Mouse (Mus musculus) neural tube, embryonic 12.5 days (tissue): Measurements from ENCODE around the gene Zfp446. TPM values are rescaled to one million over a fixed set of nuclear protein-coding genes. Genes with fewer than 3 reads are reported as not detected.
A peak's percentile ranks its signal among the peaks of the same experiment; 100 is the strongest.

Experiments
- ATAC-seq: fragments of 200-750 bp; cut with Nextera tagmentation; 2 replicates; pipeline ENCODE4 v1.8.0; 2017; ENCODE audit warnings: low read depth, mild to moderate bottlenecking, moderate TSS enrichment, moderate library complexity; ENCODE audit not compliant: low FRiP score
- H3K27ac ChIP-seq: fragments of 300-500 bp; sonication (generic); 2 replicates; pipeline ENCODE4 v1.5.1; 2016
- H3K27me3 ChIP-seq: fragments of 300-500 bp; sonication (generic); replicated peaks from 2 replicates; pipeline ENCODE4 v1.6.1; 2016; ENCODE audit warnings: mild to moderate bottlenecking
- H3K36me3 ChIP-seq: fragments of 300-500 bp; sonication (generic); 2 replicates; pipeline ENCODE4 v1.6.1; 2016; ENCODE audit warnings: mild to moderate bottlenecking
- H3K4me1 ChIP-seq: fragments of 300-500 bp; sonication (generic); 2 replicates; pipeline ENCODE4 v1.6.1; 2016
- H3K4me2 ChIP-seq: fragments of 300-500 bp; sonication (generic); replicated peaks from 2 replicates; pipeline ENCODE4 v1.6.1; 2016; ENCODE audit warnings: mild to moderate bottlenecking
- H3K4me3 ChIP-seq: fragments of 300-500 bp; sonication (generic); 2 replicates; pipeline ENCODE4 v1.5.1; 2016
- H3K9ac ChIP-seq: fragments of 300-500 bp; sonication (generic); 2 replicates; pipeline ENCODE4 v1.6.1; 2016; ENCODE audit warnings: mild to moderate bottlenecking
- H3K9me3 ChIP-seq: fragments of 300-500 bp; sonication (generic); 2 replicates; pipeline ENCODE4 v1.6.1; 2016; ENCODE audit warnings: mild to moderate bottlenecking
- WGBS: fragments of 180-500 bp; shearing (Covaris S2); methylation state at CpG from one replicate; pipeline ENCODE4 v1.1.7; 2016; 5-methylcytosine and 5-hydroxymethylcytosine counted together
- polyA plus RNA-seq: library from polyadenylated mRNA; unstranded; fragments of >200 nt; fragmentation: Nextera tagmentation; extraction: Ambion mirVana; gene quantifications from 2 replicates; pipeline ENCODE4 v1.2.1, GENCODE M21; 2016

Gene Zfp446
- polyA plus RNA-seq, 1 experiment from 2014 or later: 12.8 TPM

GRCm38 (mm10) chr7:13010005-13010908 is 32.6 kb downstream of the Zfp446 start, which contains the start of gene Zbtb45:
Zbtb45 (minus strand) TSS chr7:13010034.
- Histone ChIP-seq H3K9ac (peak within 1 kb of the TSS; percentile 81), H3K27ac (peak within 1 kb of the TSS; percentile 69), H3K4me3 (peak within 1 kb of the TSS; percentile 51), H3K4me2 (peak within 1 kb of the TSS; percentile 76), H3K9me3 (no peaks in the 10 kb centered on the region), H3K36me3 (peaks cover 25% of the 10 kb centered on the region), H3K4me1 (peaks cover 28% of the 10 kb centered on the region), H3K27me3 (peaks cover 11% of the 10 kb centered on the region)
- 6% methylated on average over 26 of the region's 26 CpGs for WGBS
- no peak for ATAC-seq

DNA sequence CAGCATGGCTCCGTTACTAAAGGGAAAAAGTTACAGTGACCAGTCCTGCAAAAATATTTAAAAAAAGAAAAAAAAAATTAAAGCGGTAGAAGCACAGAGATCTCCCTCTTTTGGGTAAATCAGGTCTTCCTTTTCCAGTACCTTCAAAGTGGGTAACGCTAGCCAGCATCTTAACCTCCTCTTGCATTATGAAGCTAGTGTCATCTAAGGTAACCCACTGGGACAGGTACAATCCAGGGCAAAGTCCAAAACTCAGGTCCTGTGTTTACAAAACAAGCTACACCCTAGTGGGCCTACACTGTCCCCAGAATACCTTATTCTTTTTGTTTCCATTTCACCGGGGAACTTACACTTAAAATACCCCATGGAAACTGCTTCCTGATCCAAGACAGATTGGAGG is 36.0 kb downstream of the Zfp446 start:
- Histone ChIP-seq H3K4me3 (no peak overlapping the region), H3K27me3 (no peaks in the 10 kb centered on the region), H3K4me2 (no peak overlapping the region), H3K27ac (no peak overlapping the region), H3K36me3 (no peaks in the 10 kb centered on the region), H3K9me3 (no peaks in the 10 kb centered on the region), H3K9ac (no peak overlapping the region), H3K4me1 (peaks cover 10% of the 10 kb centered on the region)
- no peak for ATAC-seq
- WGBS: 65% methylated on average over 4 of the region's 4 CpGs

DNA sequence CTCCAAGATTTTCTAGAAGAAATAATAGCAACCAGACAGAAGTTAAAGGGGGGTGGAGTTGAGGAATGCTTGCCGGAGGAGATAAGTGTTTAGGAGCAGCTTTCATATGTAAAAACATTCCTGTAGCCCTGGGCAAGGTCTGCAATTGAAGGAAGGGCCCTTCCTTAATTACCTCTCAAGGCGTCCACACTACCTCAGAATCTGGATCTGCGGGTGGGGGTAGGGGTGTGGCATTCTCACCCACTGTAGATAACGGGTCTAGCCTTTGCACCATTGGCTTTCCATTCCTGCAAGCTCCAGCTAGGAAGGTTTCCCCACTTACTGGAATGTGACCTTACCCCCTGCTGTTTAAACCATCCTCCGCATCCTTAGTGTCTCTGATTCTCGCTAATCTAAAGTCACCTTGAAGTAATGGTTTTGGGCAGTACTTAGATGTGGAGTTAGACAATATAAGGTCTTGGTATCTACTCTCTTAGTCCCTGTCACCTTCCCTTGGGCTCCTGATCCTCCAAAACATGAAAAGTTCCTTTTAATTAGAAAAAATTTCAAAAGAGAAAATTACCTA is 36.7 kb downstream of the Zfp446 start:
- H3K27ac ChIP-seq: no peak overlapping the region
- H3K9me3 ChIP-seq: no peaks in the 10 kb centered on the region
- no peaks in the 10 kb centered on the region for H3K36me3 ChIP-seq
- H3K9ac ChIP-seq: no peak overlapping the region
- no peak overlapping the region for H3K4me2 ChIP-seq
- 34% methylated on average over 6 of the region's 6 CpGs for WGBS
- H3K27me3 ChIP-seq: no peaks in the 10 kb centered on the region
- ATAC-seq: no peak
- no peak overlapping the region for H3K4me3 ChIP-seq
- H3K4me1 ChIP-seq: peaks cover 6% of the 10 kb centered on the region

DNA sequence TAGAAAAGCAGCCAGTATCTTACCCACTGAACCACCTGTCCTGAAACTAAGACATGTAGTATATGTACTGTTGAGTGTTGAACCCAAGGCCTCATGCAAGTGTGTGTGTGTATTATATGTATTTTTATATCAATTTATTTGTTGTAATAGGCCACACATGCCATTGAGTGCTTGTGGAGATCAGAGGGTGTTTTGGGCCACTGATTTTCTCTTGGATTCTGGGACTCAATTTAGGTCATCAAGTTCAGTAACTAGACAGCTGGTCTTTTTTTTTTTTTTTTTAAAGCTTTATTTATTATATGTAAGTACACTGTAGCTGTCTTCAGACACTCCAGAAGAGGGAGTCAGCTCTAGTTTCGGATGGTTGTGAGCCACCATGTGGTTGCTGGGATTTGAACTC is 37.6 kb downstream of the Zfp446 start:
- Histone ChIP-seq H3K27ac (no peak overlapping the region), H3K9ac (no peak overlapping the region), H3K27me3 (no peaks in the 10 kb centered on the region), H3K4me2 (no peak overlapping the region), H3K36me3 (no peaks in the 10 kb centered on the region), H3K4me3 (no peak overlapping the region), H3K9me3 (no peaks in the 10 kb centered on the region), H3K4me1 (peaks cover 5% of the 10 kb centered on the region)
- 89% methylated on average over 1 of the region's 1 CpGs for WGBS
- no peak for ATAC-seq

DNA sequence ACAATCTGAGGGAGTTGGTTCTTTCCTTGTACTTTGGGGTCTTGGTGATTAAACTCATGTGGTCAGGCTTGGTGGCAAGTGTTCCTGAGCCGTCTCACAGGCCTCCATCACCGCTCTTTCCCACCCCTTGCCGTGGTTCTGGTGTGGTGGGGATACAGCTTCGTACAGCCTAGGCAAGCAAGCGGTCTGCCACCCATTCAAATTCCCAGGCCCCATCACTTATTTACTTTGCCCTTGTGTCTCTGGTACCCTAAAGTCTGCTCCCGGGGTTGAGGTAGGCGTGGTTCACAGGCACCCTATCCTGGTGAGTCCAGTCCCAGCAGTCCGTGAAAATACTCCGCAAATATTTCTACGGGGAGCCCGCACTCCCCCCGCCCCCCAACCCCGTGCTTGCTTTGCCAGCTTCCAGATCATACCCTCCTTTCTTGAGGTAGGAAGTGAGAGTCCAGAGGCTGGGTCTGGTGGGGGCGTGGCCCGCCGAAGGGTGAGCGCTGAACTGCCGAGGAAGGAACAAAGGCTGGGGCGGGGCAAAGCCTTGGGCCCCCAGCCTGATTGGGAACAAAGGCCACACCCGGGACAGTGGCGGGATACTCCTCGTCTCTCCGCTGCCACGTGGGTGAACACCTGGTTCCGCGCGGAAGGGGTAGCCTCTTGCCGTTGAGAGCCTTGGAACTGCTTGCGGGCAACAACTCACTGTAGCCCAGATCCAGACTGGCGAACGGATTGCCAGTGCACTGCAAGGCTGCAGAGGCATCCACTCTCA is 45.3 kb downstream of the Zfp446 start:
- no peaks in the 10 kb centered on the region for H3K9me3 ChIP-seq
- 3% methylated on average over 31 of the region's 31 CpGs for whole genome bisulfite sequencing
- peak overlapping the region; percentile 75 for H3K27ac ChIP-seq
- H3K4me2 ChIP-seq: peak overlapping the region; percentile 92
- H3K27me3 ChIP-seq: no peaks in the 10 kb centered on the region
- peak; percentile 63 for ATAC-seq
- peak overlapping the region; percentile 92 for H3K9ac ChIP-seq
- H3K4me1 ChIP-seq: peaks cover 21% of the 10 kb centered on the region
- peak overlapping the region; percentile 95 for H3K4me3 ChIP-seq
- H3K36me3 ChIP-seq: peaks cover 25% of the 10 kb centered on the region

DNA sequence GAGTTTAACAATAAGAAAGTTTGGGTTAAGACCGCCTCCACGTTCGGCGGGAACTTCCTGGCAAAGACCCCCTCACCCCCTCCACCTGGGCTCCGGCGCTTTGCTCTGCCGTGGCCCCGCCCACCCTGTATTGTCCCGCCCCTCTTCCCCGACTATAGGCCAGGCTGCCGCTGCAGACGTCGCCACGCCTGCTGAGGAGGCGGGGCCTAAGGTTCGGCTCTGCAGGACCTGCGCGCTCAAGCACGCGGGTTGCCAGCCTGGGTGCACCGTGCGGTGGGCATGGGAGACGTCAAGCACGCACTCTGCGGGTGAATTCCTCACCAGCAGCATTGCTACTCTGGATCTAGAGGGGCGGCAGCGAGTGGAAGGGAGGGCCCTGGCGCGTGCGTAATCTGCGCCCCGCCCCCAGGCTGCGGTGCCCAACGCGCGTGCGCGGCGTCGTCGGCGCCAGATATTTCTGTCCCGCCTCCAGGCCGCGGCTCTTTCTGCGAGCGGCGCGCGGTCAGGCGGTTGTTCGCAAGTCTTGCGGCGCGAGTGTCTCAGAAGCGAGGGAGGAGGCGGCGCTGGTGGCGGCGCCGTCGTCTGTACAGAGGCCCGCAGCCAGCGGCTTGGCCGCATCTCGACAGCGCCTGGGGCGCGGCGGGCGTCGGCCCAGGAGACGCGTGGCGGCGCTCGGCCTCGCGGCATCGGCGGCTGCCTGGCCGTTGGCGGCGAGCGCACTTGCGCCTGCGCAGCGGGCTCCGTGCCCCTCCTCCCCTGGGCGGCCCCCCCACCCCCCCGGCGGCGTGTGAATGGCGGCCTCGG is 46.5 kb downstream of the Zfp446 start:
- Histone ChIP-seq H3K4me1 (peaks cover 21% of the 10 kb centered on the region), H3K4me2 (peak overlapping the region; percentile 92), H3K27ac (peak overlapping the region; percentile 98), H3K9me3 (no peaks in the 10 kb centered on the region), H3K27me3 (no peaks in the 10 kb centered on the region), H3K9ac (peak overlapping the region; percentile 92), H3K4me3 (peak overlapping the region; percentile 95), H3K36me3 (peaks cover 37% of the 10 kb centered on the region)
- peak; percentile 84 for ATAC-seq
- under 1% methylated on average over 95 of the region's 95 CpGs for WGBS

DNA sequence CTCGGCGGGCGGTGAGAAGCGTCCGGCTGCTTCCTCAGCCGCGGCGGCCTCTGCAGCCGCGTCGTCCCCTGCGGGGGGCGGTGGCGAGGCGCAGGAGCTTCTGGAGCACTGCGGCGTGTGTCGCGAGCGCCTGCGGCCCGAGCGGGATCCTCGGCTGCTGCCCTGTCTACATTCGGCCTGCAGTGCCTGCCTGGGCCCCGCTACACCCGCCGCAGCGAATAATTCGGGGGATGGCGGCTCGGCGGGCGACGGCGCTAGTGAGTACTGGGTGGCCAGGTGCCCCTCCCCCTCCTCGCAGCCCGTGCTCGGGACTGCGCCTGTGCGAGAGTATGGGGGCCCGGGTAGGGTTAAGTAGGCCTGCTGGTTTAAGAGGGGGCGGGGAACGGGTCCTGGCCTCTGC is 47.2 kb downstream of the Zfp446 start:
- WGBS: under 1% methylated on average over 44 of the region's 44 CpGs
- Histone ChIP-seq H3K9ac (peak overlapping the region; percentile 92), H3K4me3 (peak overlapping the region; percentile 95), H3K9me3 (no peaks in the 10 kb centered on the region), H3K4me1 (peaks cover 21% of the 10 kb centered on the region), H3K27ac (peak overlapping the region; percentile 98), H3K4me2 (peak overlapping the region; percentile 92), H3K36me3 (peaks cover 44% of the 10 kb centered on the region), H3K27me3 (no peaks in the 10 kb centered on the region)
- peak; percentile 69 for ATAC-seq

DNA sequence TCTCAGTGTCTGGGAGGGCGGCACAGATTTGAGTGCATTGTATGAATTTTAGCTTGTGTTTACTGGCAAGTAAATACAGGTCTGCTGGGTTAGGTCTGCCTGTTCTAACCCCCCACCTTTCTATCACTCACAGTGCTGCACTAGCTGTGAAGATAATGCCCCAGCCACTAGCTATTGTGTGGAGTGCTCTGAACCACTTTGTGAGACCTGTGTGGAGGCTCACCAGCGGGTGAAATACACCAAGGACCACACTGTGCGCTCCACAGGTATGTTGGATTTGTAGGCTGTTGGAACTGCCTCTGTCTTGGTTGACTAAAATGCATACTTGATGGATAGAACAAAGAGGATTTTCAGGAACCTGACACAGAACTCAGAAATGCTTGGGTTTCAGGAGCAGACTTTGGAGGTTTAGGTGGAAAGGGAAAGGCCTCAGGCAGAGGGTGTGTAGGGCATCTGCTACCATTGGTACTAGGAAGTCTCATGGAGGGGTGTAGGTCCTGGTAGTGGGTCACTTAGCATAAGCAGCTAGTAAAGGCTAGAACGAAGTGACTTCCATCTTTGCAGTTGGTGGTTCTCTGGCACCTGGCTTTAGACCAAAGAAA is 48.0 kb downstream of the Zfp446 start:
- Histone ChIP-seq H3K9me3 (no peaks in the 10 kb centered on the region), H3K27ac (no peak overlapping the region), H3K4me3 (peak overlapping the region; percentile 95), H3K9ac (peak overlapping the region; percentile 92), H3K4me2 (peak overlapping the region; percentile 92), H3K4me1 (peaks cover 21% of the 10 kb centered on the region), H3K27me3 (no peaks in the 10 kb centered on the region), H3K36me3 (peaks cover 52% of the 10 kb centered on the region)
- ATAC-seq: no peak
- 29% methylated on average over 4 of the region's 4 CpGs for WGBS

- Histone ChIP-seq H3K4me2 (no peak overlapping the region), H3K27me3 (no peaks in the 10 kb centered on the region), H3K9ac (no peak overlapping the region), H3K9me3 (no peaks in the 10 kb centered on the region), H3K4me3 (no peak overlapping the region), H3K4me1 (peaks cover 29% of the 10 kb centered on the region), H3K36me3 (peaks cover 74% of the 10 kb centered on the region), H3K27ac (no peak overlapping the region)
- 93% methylated on average over 4 of the region's 4 CpGs for WGBS
- no peak for ATAC-seq
Measured at GRCm38 (mm10) chr7:13028986-13029385, 51.3 kb downstream of the Zfp446 start.

GRCm38 (mm10) chr7:13031069-13031468 is 53.4 kb downstream of the Zfp446 start:
- no peak for ATAC-seq
- Histone ChIP-seq H3K36me3 (peaks cover 80% of the 10 kb centered on the region), H3K9me3 (no peaks in the 10 kb centered on the region), H3K4me1 (peaks cover 32% of the 10 kb centered on the region), H3K27ac (no peak overlapping the region; the same call in 1 of the 2 replicates), H3K9ac (no peak overlapping the region), H3K4me3 (no peak overlapping the region), H3K4me2 (no peak overlapping the region), H3K27me3 (no peaks in the 10 kb centered on the region)
- WGBS: 82% methylated on average over 5 of the region's 5 CpGs

- no peak overlapping the region for H3K4me2 ChIP-seq
- no peak overlapping the region for H3K4me3 ChIP-seq
- H3K36me3 ChIP-seq: peaks cover 75% of the 10 kb centered on the region
- no peak for ATAC-seq
- H3K9me3 ChIP-seq: no peaks in the 10 kb centered on the region
- 86% methylated on average over 2 of the region's 2 CpGs for WGBS
- H3K27me3 ChIP-seq: no peaks in the 10 kb centered on the region
- H3K4me1 ChIP-seq: peaks cover 33% of the 10 kb centered on the region
- H3K27ac ChIP-seq: no peak overlapping the region
- H3K9ac ChIP-seq: no peak overlapping the region
Measured at GRCm38 (mm10) chr7:13031983-13032382, 54.3 kb downstream of the Zfp446 start.
